Mouse (Mus musculus) heart, embryonic 14.5 days (tissue): ENCODE results near the gene Actr2. TPM values are rescaled to one million over a fixed set of nuclear protein-coding genes. Genes with fewer than 3 reads are reported as not detected.
"Not testable (repeated sequence)": the region's sequence is repeated elsewhere in the genome, so short reads cannot be mapped to it uniquely, and the experiment has no call there.

Experiments
- ATAC-seq: fragments of 200-750 bp; cut with Nextera tagmentation; 2 replicates; pipeline ENCODE4 v1.8.0; 2017; ENCODE audit warnings: low read depth, moderate TSS enrichment; ENCODE audit not compliant: insufficient number of reproducible peaks, insufficient read depth, low FRiP score
- H3K27ac ChIP-seq, 2 experiments: fragments of 200-500 bp in 1 of 2; fragments of 300-500 bp in 1 of 2; sonication (generic) in 1 of 2; replicated peaks in 1 of 2; 2 replicates each; pipeline ENCODE4 v1.5.1; 2012 to 2014; ENCODE audit warnings: low read depth in 2 of 2, low read length in 2 of 2, control low read depth in 1 of 2, mild to moderate bottlenecking in 1 of 2, mixed read lengths in 1 of 2; ENCODE audit not compliant: control insufficient read depth in 1 of 2, insufficient read depth in 1 of 2
- H3K27me3 ChIP-seq: fragments of 300-500 bp; sonication (generic); 2 replicates; pipeline ENCODE4 v1.6.1; 2014; ENCODE audit warnings: mild to moderate bottlenecking, low read length, control low read depth; ENCODE audit not compliant: control insufficient read depth, insufficient read depth
- H3K36me3 ChIP-seq: fragments of 300-500 bp; sonication (generic); 2 replicates; pipeline ENCODE4 v1.6.1; 2014; ENCODE audit warnings: mild to moderate bottlenecking, control low read depth, low read length, mixed read lengths; ENCODE audit not compliant: control insufficient read depth, insufficient read depth
- H3K4me1 ChIP-seq, 2 experiments: fragments of 200-500 bp in 1 of 2; fragments of 300-500 bp in 1 of 2; sonication (generic) in 1 of 2; 2 replicates each; pipeline ENCODE4 v1.6.1; 2012 to 2014; ENCODE audit warnings: low read length in 2 of 2, control low read depth in 1 of 2, mixed read lengths in 1 of 2; ENCODE audit not compliant: control insufficient read depth in 2 of 2, insufficient read depth in 2 of 2
- H3K4me2 ChIP-seq: fragments of 300-500 bp; sonication (generic); 2 replicates; pipeline ENCODE4 v1.6.1; 2014; ENCODE audit warnings: mild to moderate bottlenecking, low read length
- H3K4me3 ChIP-seq, 2 experiments: fragments of 200-500 bp in 1 of 2; fragments of 300-500 bp in 1 of 2; sonication (generic) in 1 of 2; 2 replicates each; pipeline ENCODE4 v1.5.1; 2012 to 2014; ENCODE audit warnings: low read length in 2 of 2, mild to moderate bottlenecking in 2 of 2, control low read depth in 1 of 2, low read depth in 1 of 2, moderate library complexity in 1 of 2; ENCODE audit not compliant: control insufficient read depth in 1 of 2, insufficient read depth in 1 of 2
- H3K9ac ChIP-seq: fragments of 300-500 bp; sonication (generic); 2 replicates; pipeline ENCODE4 v1.6.1; 2014; ENCODE audit warnings: mild to moderate bottlenecking, low read length
- H3K9me3 ChIP-seq: fragments of 300-500 bp; sonication (generic); 2 replicates; pipeline ENCODE4 v1.6.1; 2016; ENCODE audit warnings: low read length, control low read depth; ENCODE audit not compliant: control insufficient read depth
- WGBS: fragments of 180-500 bp; shearing (Covaris S2); extraction: QIAGEN DNeasy Blood & Tissue Kit; methylation state at CpG from one replicate; pipeline ENCODE4 v1.1.7; 2014; 5-methylcytosine and 5-hydroxymethylcytosine counted together
- polyA plus RNA-seq: library from polyadenylated mRNA; unstranded; fragments of >200 nt; fragmentation: Nextera tagmentation; extraction: Ambion mirVana; gene quantifications from 2 replicates; pipeline ENCODE4 v1.2.1, GENCODE M21; 2014

Gene Actr2
- polyA plus RNA-seq, 1 experiment from 2014 or later, result 48.9 TPM

GRCm38 (mm10) chr11:20144536-20145263, 32.0 kb upstream of the Actr2 start:
- Histone ChIP-seq H3K36me3 (no peaks in the 10 kb centered on the region), H3K4me3 (no peak overlapping the region), H3K4me2 (no peak overlapping the region), H3K9me3 (no peaks in the 10 kb centered on the region), H3K4me1 (no peaks in the 10 kb centered on the region), H3K27me3 (no peaks in the 10 kb centered on the region), H3K27ac (no peak overlapping the region), H3K9ac (no peak overlapping the region)
- 74% methylated on average over 9 of the region's 9 CpGs for whole genome bisulfite sequencing
- ATAC-seq, result no peak

- not testable (repeated sequence) for H3K4me1 ChIP-seq, H3K4me2 ChIP-seq, H3K4me3 ChIP-seq, H3K27me3 ChIP-seq, ATAC-seq, H3K36me3 ChIP-seq, H3K27ac ChIP-seq, H3K9me3 ChIP-seq, H3K9ac ChIP-seq
- WGBS, result 88% methylated on average over 4 of the region's 4 CpGs
Measured at GRCm38 (mm10) chr11:20143687-20144086, 31.0 kb upstream of the Actr2 start.

GRCm38 (mm10) chr11:20142516-20142915, 29.8 kb upstream of the Actr2 start:
- H3K4me1 ChIP-seq, result no peaks in the 10 kb centered on the region
- WGBS, result 80% methylated on average over 5 of the region's 5 CpGs

GRCm38 (mm10) chr11:20140286-20140685, 27.6 kb upstream of the Actr2 start:
- H3K36me3 ChIP-seq, result no peaks in the 10 kb centered on the region
- H3K9ac ChIP-seq, result no peak overlapping the region
- H3K27ac ChIP-seq, result no peak overlapping the region
- no peaks in the 10 kb centered on the region for H3K4me1 ChIP-seq
- no peak overlapping the region for H3K4me3 ChIP-seq
- no peak for ATAC-seq
- H3K9me3 ChIP-seq, result no peaks in the 10 kb centered on the region
- H3K27me3 ChIP-seq, result no peaks in the 10 kb centered on the region
- H3K4me2 ChIP-seq, result no peak overlapping the region
- WGBS, result 87% methylated on average over 5 of the region's 5 CpGs

More at GRCm38 (mm10) chr11:20142516-20142915, 29.8 kb upstream of the Actr2 start:
- Histone ChIP-seq H3K4me2 (no peak overlapping the region), H3K9me3 (no peaks in the 10 kb centered on the region), H3K9ac (no peak overlapping the region), H3K36me3 (no peaks in the 10 kb centered on the region), H3K4me3 (no peak overlapping the region), H3K27me3 (no peaks in the 10 kb centered on the region), H3K27ac (no peak overlapping the region)
- no peak for ATAC-seq

GRCm38 (mm10) chr11:20139711-20140110, 27.0 kb upstream of the Actr2 start:
- no peak for ATAC-seq
- WGBS, result 91% methylated on average over 2 of the region's 2 CpGs
- H3K9me3 ChIP-seq, result no peaks in the 10 kb centered on the region
- no peak overlapping the region for H3K27ac ChIP-seq
- no peaks in the 10 kb centered on the region for H3K36me3 ChIP-seq
- H3K4me1 ChIP-seq, result no peaks in the 10 kb centered on the region
- no peak overlapping the region for H3K9ac ChIP-seq
- no peak overlapping the region for H3K4me2 ChIP-seq
- H3K27me3 ChIP-seq, result no peaks in the 10 kb centered on the region
- no peak overlapping the region for H3K4me3 ChIP-seq

GRCm38 (mm10) chr11:20138498-20139208, 25.9 kb upstream of the Actr2 start:
- Histone ChIP-seq H3K4me2 (no peak overlapping the region), H3K27ac (no peak overlapping the region), H3K9me3 (no peaks in the 10 kb centered on the region), H3K4me1 (no peaks in the 10 kb centered on the region), H3K27me3 (no peaks in the 10 kb centered on the region), H3K36me3 (no peaks in the 10 kb centered on the region), H3K4me3 (no peak overlapping the region), H3K9ac (no peak overlapping the region)
- no peak for ATAC-seq
- WGBS, result 92% methylated on average over 6 of the region's 6 CpGs

GRCm38 (mm10) chr11:20137872-20138271, 25.2 kb upstream of the Actr2 start:
- peaks cover 0 to 3% of the 10 kb centered on the region in 2 experiments; a peak in 1 of 4 replicates for H3K4me1 ChIP-seq
- H3K4me3 ChIP-seq, result no peak overlapping the region
- ATAC-seq, result no peak
- no peaks in the 10 kb centered on the region for H3K36me3 ChIP-seq
- WGBS, result 68% methylated on average over 2 of the region's 2 CpGs
- no peak overlapping the region for H3K4me2 ChIP-seq
- H3K27me3 ChIP-seq, result no peaks in the 10 kb centered on the region
- H3K9me3 ChIP-seq, result no peaks in the 10 kb centered on the region
- H3K9ac ChIP-seq, result no peak overlapping the region
- no peak overlapping the region for H3K27ac ChIP-seq
